Mouse (Mus musculus) bone marrow macrophage, adult 2 months (primary cell): ENCODE measurements around the gene Agfg2. TPM values are rescaled to one million over a fixed set of nuclear protein-coding genes. Genes with fewer than 3 reads are reported as not detected.
"Not testable (repeated sequence)": the region's sequence is repeated elsewhere in the genome, so short reads cannot be mapped to it uniquely, and the experiment has no call there.

Experiments used
- H3K27ac ChIP-seq: 2 replicates; pipeline ENCODE4 v1.5.1; 2012; ENCODE audit warnings: low read depth, low read length; ENCODE audit not compliant: insufficient read depth
- H3K4me1 ChIP-seq: 2 replicates; pipeline ENCODE4 v1.6.1; 2012; ENCODE audit warnings: low read length; ENCODE audit not compliant: control insufficient read depth, insufficient read depth
- H3K4me3 ChIP-seq: 2 replicates; pipeline ENCODE4 v1.5.1; 2012; ENCODE audit warnings: mild to moderate bottlenecking, low read length, moderate library complexity; ENCODE audit not compliant: insufficient read depth
- CTCF ChIP-seq: IDR thresholded peaks from 2 replicates; pipeline ENCODE4 v1.5.1; 2012; ENCODE audit warnings: low read depth, mild to moderate bottlenecking, low read length, moderate library complexity
- POLR2A ChIP-seq: IDR thresholded peaks from 2 replicates; pipeline ENCODE4 v1.6.1; 2012; ENCODE audit warnings: mild to moderate bottlenecking, low read depth, low read length, borderline replicate concordance
- polyA plus RNA-seq: library from polyadenylated mRNA; stranded (reverse); fragments of >200 nt; gene quantifications from 2 replicates; pipeline ENCODE4 v1.2.4, GENCODE M21; 2012; ENCODE audit not compliant: missing spikeins, insufficient read depth, insufficient read length

The Agfg2 gene
- polyA plus RNA-seq: 18.1 and 22.5 TPM in 2 replicates

DNA sequence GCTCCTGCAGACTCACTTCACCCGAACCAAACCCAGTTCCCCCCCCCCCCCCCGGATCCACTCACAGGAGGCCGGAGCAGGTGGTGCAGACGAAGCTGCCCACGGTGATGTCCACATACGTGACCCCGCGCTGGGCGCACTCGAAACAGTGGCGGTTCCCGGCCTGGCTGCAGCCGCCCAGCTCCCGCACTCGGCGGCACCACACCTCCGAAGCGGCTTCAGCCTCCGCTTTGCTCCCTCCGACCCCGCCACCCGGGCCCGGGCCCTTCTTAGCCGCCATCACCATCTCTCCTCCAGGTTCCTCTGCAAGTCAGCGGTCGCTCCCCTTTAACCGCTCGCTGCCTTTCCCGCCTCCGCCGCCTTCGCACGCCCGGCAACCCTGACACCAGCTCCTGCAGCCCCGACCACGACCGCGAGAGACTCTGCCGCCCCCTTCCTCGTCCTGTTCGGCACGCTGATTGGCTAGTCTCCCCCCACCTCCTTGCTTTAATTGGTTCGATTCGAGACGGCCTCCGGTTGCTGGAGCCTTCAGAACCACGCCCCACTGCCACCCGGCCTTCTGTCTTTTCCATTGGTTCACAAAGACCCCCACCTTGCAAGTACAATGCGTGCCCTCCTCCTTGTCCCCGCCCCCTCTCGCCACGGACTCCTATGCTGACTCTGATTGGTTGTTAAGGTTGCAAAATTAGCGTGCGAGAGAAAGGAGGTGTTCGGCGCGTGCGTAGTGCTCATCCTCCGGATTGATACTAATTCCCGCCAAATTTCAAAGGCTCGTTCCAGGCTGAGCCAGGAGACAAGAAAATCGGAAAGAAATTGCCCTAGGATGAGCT is at the start of gene Agfg2:
Gene Agfg2, minus strand, starts transcription at position 433 of the 830 bp plus-strand sequence.
- Histone ChIP-seq H3K27ac (peak within 1 kb of the TSS; percentile 56), H3K4me3 (peak within 1 kb of the TSS; percentile 68), H3K4me1 (peaks cover 18% of the 10 kb centered on the region)
- TF ChIP-seq POLR2A (no peak), CTCF (no peak)

GRCm38 (mm10) chr5:137733638-137734288 is 49.2 kb upstream of the Agfg2 start:
- H3K4me3 ChIP-seq: no peak overlapping the region
- TF ChIP-seq CTCF (no peak), POLR2A (no peak)
- no peak overlapping the region for H3K27ac ChIP-seq
- H3K4me1 ChIP-seq: peaks cover 9% of the 10 kb centered on the region; the same call in 1 of the 2 replicates

DNA sequence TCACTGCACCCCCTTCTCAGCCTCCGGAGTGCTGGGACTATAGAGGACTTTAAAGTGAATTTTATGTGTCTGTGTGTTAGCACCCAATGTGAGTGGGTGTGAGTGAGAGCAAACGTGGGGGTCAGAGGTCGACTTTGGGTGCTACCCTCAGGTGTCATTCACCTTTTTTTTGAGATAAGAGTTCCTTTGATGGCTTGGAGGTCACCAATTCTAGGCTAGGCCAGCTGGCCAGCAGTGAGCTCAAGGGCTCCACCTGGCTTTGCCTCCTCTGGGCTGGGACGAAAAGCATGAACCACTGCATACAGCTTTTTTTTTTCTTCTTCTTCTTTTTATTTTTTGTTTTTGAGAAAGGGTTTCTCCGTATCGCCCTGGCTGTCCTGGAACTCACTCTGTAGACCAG is 42.2 kb upstream of the Agfg2 start:
- H3K4me3 ChIP-seq: no peak overlapping the region
- no peak overlapping the region for H3K27ac ChIP-seq
- TF ChIP-seq POLR2A (no peak), CTCF (no peak)
- H3K4me1 ChIP-seq: peaks cover 7% of the 10 kb centered on the region

GRCm38 (mm10) chr5:137723840-137724239 is 39.3 kb upstream of the Agfg2 start:
- TF ChIP-seq POLR2A: no peak
- no peak for TF ChIP-seq CTCF

GRCm38 (mm10) chr5:137720558-137721164 is 36.1 kb upstream of the Agfg2 start:
- not testable (repeated sequence) for H3K27ac ChIP-seq, H3K4me3 ChIP-seq
- peaks cover 34% of the 10 kb centered on the region for H3K4me1 ChIP-seq

More at GRCm38 (mm10) chr5:137723840-137724239, 39.3 kb upstream of the Agfg2 start:
- Histone ChIP-seq H3K4me3 (no peak overlapping the region), H3K27ac (no peak overlapping the region), H3K4me1 (peaks cover 17% of the 10 kb centered on the region)

- Histone ChIP-seq H3K4me3 (no peak overlapping the region), H3K4me1 (peaks cover 33% of the 10 kb centered on the region), H3K27ac (peak overlapping the region; percentile 11; the same call in 1 of the 2 replicates)
- TF ChIP-seq POLR2A (no peak), CTCF (no peak)
These were observed 34.6 kb upstream of the Agfg2 start for GRCm38 (mm10) chr5:137719088-137719487.

DNA sequence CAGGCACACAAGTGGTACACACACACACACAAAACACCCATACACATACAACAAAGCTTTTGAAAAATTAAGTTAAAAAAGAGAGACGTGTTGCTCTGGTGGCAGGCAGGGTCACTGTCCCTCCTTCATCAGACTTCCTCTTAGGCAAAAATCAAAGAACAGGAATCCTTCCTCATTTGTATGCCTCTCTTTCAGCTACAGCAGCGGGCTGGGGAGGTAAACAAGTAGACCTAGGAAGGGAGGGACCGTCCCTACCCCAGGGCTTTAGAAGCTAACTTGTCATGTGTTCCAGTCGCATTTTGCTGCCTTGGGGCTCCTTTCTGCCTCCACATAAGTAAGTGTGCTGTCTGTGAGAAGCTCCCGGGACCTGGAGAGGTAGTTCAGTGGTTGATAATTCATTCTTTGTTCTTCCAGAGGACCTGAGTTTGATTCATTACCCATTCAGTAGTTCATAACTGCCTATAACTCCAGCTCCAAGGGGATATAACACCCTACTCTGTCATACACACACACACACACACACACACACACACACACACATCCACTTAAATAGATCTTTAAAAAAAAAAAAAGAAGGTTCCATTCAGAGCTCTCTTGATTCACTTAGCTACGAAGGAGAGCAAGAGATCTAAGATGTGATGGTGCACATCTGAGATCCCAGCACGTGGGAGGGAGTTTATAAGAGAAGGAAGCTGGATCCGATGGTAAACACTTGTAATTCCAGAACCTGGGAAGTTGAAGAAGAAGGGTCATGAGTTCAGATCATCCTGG is 33.7 kb upstream of the Agfg2 start:
- H3K4me1 ChIP-seq: peaks cover 27% of the 10 kb centered on the region

DNA sequence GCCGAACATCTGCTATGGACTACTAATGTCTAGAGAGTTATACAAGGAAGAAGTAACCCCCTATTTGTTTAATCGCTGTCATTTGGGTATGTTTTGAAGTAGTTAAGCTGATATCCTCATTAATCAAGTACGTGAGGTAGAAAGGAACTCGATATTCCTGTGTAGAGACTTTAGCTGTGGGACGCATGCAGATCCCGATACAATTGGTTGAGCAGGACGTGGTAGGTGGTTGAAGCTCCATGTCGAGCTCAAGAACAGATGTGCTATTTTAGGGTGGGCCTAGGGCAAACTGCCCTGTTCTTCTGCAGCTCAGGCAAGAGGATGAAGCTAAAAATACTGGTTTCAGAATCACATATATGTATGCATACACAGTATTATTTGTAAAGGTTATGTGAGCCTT is 31.2 kb upstream of the Agfg2 start:
- H3K4me3 ChIP-seq: no peak overlapping the region
- peaks cover 29% of the 10 kb centered on the region for H3K4me1 ChIP-seq
- TF ChIP-seq CTCF: no peak
- TF ChIP-seq POLR2A: no peak
- H3K27ac ChIP-seq: no peak overlapping the region

More for the DNA sequence above, 33.7 kb upstream of the Agfg2 start:
- TF ChIP-seq POLR2A (no peak), CTCF (no peak)
- Histone ChIP-seq H3K4me3 (no peak overlapping the region), H3K27ac (peak overlapping the region; percentile 80)

GRCm38 (mm10) chr5:137713454-137713853 is 28.9 kb upstream of the Agfg2 start:
- no peak overlapping the region for H3K4me3 ChIP-seq
- H3K27ac ChIP-seq: no peak overlapping the region
- TF ChIP-seq POLR2A (no peak), CTCF (no peak)
- H3K4me1 ChIP-seq: peaks cover 22% of the 10 kb centered on the region
